Mouse (Mus musculus) frontal cortex, postnatal 25 days (tissue): Measurements from ENCODE around the gene Uqcc1.
A peak's percentile ranks its signal among the peaks of the same experiment; 100 is the strongest.
"Not testable (repeated sequence)": the region's sequence is repeated elsewhere in the genome, so short reads cannot be mapped to it uniquely, and the experiment has no call there.

Experiments
- DNase-seq, 2 experiments: peaks; one replicate each; pipeline ENCODE4 v3.0.0; 2022; ENCODE audit warnings: low spot score in 2 of 2

Uqcc1 gene

GRCm38 (mm10) chr2:155861581-155861980 is 68.5 kb downstream of the Uqcc1 start:
- DNase-seq: no peak

DNA sequence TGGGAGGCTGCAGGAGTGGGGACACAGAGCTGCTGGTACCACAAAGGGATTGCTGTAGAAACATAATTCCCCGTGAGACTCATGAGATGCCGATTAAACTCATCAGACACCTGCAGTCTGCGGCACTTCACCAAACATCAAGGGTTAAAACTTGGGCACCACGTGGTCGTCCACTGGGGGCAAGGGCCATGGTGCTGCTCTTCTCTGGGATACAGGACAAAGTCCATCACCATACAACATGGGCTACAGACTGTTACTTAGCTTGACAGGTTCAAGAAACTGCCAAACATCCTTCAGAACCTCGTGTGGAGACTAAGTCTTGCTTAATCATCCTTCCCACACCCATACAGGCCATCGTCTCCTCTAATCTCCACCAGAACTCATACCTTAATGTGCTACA is 70.0 kb downstream of the Uqcc1 start:
- no peak for DNase-seq

GRCm38 (mm10) chr2:155852536-155852935 is 77.6 kb downstream of the Uqcc1 start:
- no peak for DNase-seq

GRCm38 (mm10) chr2:155850120-155850519 is 80.0 kb downstream of the Uqcc1 start:
- no peak for DNase-seq

DNA sequence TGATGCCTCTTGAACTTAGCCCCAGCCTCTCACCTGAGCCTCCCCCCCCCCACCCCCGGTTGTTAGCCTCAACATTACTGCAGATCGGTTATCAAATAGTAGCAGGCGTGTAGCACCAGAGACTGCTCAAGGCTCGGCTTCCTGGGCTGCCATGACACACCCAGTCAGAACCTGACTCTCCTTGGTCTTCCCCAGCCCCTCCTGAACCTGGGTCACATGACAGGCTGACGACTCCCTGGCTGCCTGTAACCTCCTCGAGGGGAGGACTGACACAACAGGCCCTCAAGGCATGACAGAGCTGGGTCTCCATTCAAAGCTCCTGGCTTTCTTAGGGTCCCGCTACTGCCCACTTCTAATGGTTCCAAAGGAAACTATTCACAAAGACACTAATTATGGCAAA is 80.6 kb downstream of the Uqcc1 start:
- DNase-seq: no peak

DNA sequence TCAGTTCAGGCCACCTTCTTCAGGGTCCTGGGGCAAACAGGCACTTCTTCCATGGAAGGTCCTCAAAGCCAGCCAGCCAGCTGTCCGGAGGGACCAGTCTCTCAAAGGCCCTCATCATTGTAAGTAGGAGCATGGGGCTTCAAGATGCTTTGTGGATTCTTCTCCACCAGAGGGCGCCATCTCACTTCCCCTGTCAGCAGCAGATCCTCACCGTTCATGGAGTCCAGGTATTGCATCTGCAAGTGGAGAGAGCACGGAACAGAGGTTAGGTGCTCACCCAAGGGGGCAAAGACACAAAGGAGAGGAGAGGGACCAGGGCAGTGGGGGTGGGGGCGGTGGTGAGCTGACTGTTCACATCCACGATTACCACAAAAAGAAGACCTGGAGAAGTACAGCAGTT is 81.8 kb downstream of the Uqcc1 start:
- peak; percentile 74 to 80 for DNase-seq

GRCm38 (mm10) chr2:155846930-155847329 is 83.2 kb downstream of the Uqcc1 start:
- DNase-seq: no peak

DNA sequence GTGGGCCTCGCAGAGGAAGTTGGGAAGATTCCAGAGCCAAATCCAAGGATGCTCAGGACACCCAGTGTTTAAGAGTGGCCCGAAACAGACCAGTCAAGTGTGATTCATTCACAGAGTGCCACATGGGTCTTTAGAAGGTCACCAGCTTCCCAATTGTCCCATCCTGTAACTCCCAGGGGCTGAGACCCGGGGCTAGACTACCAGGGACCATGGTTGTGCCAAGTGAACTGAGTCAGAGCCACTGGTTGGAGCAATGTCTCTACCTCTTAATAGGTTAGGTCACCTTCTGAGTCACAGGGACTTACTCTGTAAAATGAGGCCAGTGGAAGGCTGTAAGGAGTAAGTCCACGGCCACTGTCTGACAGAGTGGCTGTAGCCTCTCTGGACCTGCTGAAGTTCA is 91.1 kb downstream of the Uqcc1 start:
- no peak for DNase-seq

DNA sequence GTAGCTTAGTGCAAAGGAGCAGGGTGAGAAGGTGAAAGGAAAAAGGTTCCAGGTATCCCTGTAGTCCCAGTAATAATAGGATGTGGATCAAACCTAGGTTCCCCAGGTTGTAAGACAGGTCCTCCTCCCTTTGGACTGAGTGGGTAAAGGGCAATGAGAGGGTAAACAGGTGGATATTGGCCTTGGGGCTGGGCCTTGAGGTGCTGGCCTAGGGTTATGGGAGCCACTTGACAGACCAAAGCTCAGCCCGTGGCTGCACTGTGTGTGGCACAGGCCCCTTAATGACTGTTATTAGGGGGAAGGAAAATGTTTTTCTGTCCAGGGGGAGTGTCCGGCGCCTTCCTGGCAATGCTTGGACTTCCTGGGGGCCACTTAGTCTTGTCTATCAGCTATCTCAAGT is 92.1 kb downstream of the Uqcc1 start:
- DNase-seq: no peak

DNA sequence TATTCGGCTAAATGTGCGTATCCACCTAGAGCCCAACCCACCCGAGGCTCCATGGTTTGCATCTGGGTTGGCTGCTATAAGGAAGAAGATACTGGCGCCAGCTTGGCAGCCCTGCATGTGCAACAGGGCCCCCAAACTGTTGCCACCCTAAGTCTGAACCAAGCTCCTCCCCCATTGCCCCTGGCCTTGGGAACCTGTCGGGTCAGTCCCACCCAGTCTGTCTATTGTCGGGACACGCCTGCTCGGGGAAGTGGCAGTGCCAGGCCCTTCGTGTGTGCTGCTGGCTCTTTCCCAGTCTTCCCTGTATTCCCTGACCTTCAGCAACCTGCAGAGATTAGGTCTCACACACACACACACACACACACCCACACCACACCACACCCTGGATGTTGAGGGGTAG is 95.4 kb downstream of the Uqcc1 start, which contains the start of gene Fam83c:
TSS of gene Fam83c (minus strand) at position 123 of the 400 bp plus-strand sequence.
- no peak for DNase-seq

DNA sequence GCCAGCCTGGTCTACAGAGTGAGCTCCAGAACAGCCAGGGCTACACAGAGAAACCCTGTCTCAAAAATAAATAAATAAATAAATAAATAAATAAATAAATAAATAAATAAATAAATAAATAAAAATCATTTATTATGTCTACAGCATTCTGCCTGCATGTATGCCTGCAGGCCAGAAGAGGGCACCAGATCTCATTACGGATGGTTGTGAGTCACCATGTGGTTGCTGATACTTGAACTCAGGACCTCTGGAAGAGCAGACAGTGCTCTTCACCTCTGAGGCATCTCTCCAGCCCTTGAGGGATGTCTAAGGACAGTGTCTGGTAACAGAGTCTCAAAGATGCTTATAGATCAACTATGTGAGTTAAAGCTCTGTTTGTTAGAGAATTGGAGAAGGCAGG is 98.0 kb downstream of the Uqcc1 start:
- not testable (repeated sequence) for DNase-seq

- no peak for DNase-seq
Measured at GRCm38 (mm10) chr2:155831302-155831701, 98.8 kb downstream of the Uqcc1 start.

- no peak for DNase-seq
Measured at GRCm38 (mm10) chr2:155830841-155831240, 99.3 kb downstream of the Uqcc1 start.

DNA sequence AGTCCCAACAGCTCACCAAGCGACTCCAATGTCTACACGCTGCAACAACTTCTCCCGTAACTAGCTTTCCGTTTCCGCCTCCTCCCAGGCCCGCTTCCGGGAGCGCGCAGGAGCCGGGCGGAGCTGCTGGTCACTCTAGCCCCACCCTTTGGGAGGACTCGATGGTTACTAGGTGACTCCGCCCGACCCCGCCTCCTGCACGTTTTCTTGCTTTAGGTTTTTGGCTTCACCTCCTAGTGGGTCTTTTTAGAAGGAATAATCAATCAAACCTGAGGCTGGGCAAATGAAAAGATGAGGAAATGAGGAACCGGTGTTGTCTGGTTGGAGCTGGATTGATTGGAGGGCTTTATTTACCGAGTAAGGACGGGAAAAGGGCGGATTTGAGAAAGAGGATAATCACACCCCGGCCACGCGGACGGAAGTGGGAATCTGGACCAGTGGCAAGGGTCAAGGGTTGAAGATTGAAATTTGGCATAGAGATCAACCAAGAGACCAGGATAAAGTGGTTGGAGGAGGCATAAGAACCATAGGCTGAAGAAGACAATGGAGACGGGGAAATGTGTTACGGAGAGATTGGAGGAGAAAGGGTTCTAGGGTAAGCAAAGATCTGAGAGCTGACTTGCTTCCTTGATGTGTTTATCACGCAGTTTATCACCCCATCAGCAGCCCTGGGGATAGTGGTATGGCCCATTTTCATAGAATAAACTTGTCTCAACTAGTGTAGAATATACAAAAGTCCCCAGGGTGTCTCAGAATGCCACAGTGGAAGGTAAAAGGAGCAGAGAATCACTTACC is 103.3 kb downstream of the Uqcc1 start, which contains the start of gene Eif6:
TSS of gene Eif6 (minus strand) at position 296 of the 795 bp plus-strand sequence.
- peak; percentile 51 to 63 for DNase-seq

GRCm38 (mm10) chr2:155825904-155826629 is 104.0 kb downstream of the Uqcc1 start:
- DNase-seq: no peak

DNA sequence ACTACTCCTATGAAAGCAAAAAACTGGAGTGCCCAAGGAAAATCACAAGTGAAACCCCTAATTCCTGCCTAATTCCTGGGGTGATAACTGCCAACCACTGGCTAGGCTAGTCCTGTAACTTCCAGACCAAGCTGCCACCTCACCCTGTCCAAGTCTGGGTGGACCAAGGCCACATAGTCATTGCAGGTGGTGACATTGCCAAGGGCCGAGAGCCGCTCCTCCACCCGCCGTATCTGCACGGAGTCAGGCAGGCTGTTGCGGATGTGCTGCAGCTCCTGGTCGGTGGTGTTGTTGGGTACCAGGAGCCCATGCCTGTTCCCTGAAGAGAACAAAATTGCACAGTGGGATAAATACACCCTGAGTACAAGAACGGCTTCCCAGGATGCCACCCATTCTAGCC is 106.4 kb downstream of the Uqcc1 start:
- DNase-seq: no peak

DNA sequence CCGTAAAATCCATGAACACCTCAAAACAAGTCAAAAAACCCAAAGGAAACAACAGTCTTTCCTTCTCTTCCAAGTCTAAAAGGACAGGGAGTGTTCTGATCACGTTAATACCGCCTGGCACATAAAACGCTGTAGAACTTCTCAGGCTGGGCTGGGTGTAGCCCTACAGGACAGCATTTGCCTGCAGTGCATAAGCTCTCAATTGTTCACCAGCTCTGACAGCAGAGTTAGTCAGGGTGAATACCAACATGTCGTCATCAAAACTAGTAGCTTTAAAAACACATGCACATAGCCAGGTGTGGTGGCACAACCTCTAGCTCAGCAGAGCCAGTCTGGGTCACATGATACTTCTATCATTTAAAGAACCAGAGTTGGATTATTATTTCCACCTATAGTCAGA is 109.3 kb downstream of the Uqcc1 start:
- DNase-seq: no peak

DNA sequence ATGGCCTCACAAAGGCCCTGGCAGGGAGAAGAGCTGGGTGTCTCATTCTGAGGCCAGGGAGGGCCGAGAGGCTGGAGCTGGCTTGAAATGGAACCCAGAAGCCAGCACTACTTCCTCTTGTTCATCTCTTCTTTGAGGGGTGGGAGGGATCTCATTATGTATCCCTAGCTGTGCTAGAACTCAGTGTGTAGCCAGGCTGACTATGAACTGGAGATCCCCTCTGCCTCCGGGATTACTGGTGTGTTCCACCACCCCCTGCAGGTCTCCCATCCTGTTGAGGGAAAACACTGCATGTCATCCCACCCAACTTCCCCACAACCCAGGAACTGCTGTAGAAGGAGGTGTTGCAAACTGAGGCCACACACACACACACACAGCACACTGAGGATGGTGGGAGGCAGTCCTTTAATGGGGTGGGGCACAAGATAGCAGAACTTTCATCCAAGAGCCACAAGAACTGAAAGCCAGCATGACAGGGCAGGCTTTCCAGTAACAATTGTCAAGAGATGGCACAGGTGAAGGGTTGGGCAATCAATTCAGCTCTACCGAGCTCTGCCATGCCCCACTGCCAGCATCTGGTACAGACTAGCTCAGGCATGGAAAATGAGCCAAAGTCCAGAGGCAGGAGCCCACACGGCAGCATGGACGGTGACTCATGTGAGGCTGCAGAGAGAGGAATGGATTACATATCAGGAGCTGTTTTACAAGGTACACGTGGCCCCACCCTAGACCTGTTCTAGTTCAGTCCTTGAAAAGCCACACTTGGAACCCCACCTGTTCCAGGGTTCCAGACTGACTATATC is 110.5 kb downstream of the Uqcc1 start:
- DNase-seq: no peak

GRCm38 (mm10) chr2:155819392-155819448 is 110.9 kb downstream of the Uqcc1 start, which contains the start of gene BC029722:
Gene BC029722 (minus strand): TSS chr2:155819426.
- no peak for DNase-seq

DNA sequence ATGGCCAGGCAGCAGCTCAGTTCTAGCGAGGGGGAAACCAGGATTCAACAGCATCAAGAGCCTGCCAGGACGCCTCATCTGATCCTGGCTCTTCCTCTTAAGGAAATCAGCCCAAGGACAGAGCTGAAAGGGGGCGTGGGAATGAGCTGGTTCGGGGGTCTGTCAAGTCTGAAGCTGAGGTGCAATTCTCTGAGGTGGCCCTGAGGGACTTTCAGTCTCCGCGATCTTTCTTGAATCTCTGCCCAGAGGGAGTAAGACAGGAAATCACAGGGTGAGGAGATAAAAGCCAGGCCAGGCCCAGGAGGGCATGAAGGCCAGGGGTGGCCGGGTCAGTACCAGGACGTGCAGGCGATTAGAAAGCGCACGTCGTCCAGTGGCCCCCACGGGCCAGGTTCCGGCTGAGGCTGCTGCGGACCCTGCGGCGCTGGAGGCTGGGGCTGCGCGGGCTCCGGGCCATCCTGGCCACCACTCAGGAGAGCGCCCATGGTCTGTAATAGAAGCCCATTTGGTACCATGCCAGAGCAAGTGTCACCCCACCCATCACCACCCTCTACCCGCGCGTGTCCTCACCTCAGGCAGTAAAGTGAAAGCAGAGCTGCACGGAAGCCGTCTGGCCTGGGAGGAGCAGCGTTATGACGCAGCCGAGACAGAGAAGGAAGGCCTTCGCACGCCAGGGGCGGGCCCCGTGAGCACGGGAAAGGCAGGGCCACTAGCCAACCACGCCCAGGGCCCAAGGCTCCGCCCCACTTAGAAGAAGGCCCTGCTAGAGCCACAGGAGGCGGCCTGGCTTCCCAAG is 111.3 kb downstream of the Uqcc1 start:
- peak; percentile 84 to 86 for DNase-seq

GRCm38 (mm10) chr2:155817301-155818245 is 112.5 kb downstream of the Uqcc1 start:
- no peak for DNase-seq
